Mouse (Mus musculus): ENCODE data around the gene Acadl. TPM values are rescaled to one million over a fixed set of nuclear protein-coding genes. Genes with fewer than 3 reads are reported as not detected.

Acadl gene
- polyA plus RNA-seq, 1 experiment from 2014 or later: 161 TPM

DNA sequence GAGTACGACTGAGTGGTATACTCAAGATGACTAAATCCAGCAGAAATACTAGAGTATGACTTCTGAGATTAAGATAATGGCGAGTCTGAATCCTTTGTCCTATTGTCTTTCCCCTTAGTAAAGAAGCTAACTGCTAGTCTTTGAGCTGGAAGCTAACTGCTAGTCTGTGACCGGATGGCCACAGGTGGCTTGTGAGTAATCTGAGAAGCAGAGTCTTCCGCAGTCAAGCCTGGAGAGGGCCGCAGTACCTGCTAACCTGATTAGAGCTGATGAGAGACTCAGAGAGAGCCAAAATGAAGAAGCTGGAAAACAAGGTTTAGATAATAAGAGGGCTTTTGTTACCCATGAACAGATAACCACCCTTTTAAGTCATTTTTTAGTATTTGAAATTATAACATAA is 58.4 kb downstream of the Acadl start:
- no peak overlapping the region for H3K27ac ChIP-seq (ENCODE audit: low read length)
- no peak overlapping the region for H3K4me2 ChIP-seq (replicated peaks; ENCODE audit: low read depth, low read length)
- WGBS: 60% methylated on average over 5 of the region's 5 CpGs
- peaks cover 3% of the 10 kb centered on the region; the same call in 1 of the 2 replicates for H3K9me3 ChIP-seq (ENCODE audit: low read length)
- no peaks in the 10 kb centered on the region for H3K27me3 ChIP-seq (ENCODE audit: insufficient read depth, low read length)
- no peak overlapping the region for H3K9ac ChIP-seq (replicated peaks; ENCODE audit: low read length)
- peaks cover under 1% of the 10 kb centered on the region; the same call in 1 of the 2 replicates for H3K4me1 ChIP-seq (ENCODE audit: insufficient read depth, low read length)
- no peak overlapping the region for H3K4me3 ChIP-seq (ENCODE audit: low read length)
- ATAC-seq (ENCODE audit: low FRiP score, low TSS enrichment): no peak
- peaks cover 7% of the 10 kb centered on the region; the same call in 1 of the 2 replicates for H3K36me3 ChIP-seq (ENCODE audit: insufficient read depth, low read length)

DNA sequence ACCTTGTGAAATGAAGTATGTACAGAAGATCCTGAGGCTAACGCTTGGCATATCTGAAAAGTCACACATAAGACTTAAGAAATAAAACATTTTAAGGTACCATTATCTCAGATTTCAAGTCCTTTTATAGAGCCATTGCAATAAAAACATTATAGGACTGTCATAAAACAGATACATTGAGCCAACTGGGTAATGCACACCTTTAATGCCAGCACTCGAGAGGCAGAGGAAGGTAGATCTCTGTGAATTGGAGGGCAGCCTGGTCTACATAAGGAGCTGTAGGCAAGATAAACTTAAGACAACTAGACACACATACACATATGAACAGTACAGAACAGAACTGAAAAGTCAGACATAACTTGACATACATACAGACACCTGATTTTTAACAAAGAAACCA is 65.1 kb downstream of the Acadl start:
- no peak overlapping the region for H3K9ac ChIP-seq (replicated peaks; ENCODE audit: low read length)
- H3K4me2 ChIP-seq (replicated peaks; ENCODE audit: low read depth, low read length): no peak overlapping the region
- no peaks in the 10 kb centered on the region for H3K9me3 ChIP-seq (ENCODE audit: low read length)
- peaks cover 15% of the 10 kb centered on the region; the same call in 1 of the 2 replicates for H3K36me3 ChIP-seq (ENCODE audit: insufficient read depth, low read length)
- H3K27me3 ChIP-seq (ENCODE audit: insufficient read depth, low read length): no peaks in the 10 kb centered on the region
- no peak overlapping the region for H3K4me3 ChIP-seq (ENCODE audit: low read length)
- no peak overlapping the region for H3K27ac ChIP-seq (ENCODE audit: low read length)
- ATAC-seq (ENCODE audit: low FRiP score, low TSS enrichment): no peak
- WGBS: 85% methylated on average over 2 of the region's 2 CpGs
- H3K4me1 ChIP-seq (ENCODE audit: insufficient read depth, low read length): no peaks in the 10 kb centered on the region

DNA sequence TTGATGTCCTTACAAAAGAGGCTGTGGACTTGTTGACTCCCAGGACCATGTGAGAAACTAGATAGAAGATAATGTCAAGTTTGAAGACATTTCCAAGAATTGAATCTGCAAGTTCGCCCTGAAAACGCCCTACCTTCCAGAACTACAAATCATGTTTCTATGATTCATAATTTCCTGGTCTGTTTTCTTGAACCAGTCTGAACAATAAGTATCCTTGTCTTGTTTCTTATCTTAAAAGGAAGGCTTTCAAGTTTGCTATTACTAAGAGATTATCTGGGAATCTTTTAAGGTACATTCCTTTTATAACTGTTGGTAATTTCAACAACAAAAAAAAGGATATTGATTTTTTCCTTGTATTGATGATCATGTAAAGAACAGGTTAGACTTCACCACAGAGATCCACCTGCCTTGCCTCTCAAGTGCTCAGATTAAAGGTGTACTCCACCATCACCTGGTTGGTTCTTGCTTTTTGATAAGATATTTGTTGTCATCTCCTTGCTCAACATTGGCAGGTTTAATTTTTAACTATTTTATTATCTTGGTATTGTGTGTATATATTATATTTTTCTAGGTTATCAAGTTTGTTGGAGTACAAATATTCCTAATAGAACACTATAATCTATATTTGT is 70.1 kb downstream of the Acadl start:
- H3K4me1 ChIP-seq (ENCODE audit: insufficient read depth, low read length): no peaks in the 10 kb centered on the region
- no peaks in the 10 kb centered on the region for H3K27me3 ChIP-seq (ENCODE audit: insufficient read depth, low read length)
- no peak overlapping the region for H3K4me3 ChIP-seq (ENCODE audit: low read length)
- H3K4me2 ChIP-seq (replicated peaks; ENCODE audit: low read depth, low read length): no peak overlapping the region
- no peak overlapping the region for H3K27ac ChIP-seq (ENCODE audit: low read length)
- H3K9me3 ChIP-seq (ENCODE audit: low read length): no peaks in the 10 kb centered on the region
- no peak for ATAC-seq (ENCODE audit: low FRiP score, low TSS enrichment)
- H3K9ac ChIP-seq (replicated peaks; ENCODE audit: low read length): no peak overlapping the region
- peaks cover 4% of the 10 kb centered on the region; the same call in 1 of the 2 replicates for H3K36me3 ChIP-seq (ENCODE audit: insufficient read depth, low read length)
- WGBS: 80% methylated on average over 2 of the region's 2 CpGs

DNA sequence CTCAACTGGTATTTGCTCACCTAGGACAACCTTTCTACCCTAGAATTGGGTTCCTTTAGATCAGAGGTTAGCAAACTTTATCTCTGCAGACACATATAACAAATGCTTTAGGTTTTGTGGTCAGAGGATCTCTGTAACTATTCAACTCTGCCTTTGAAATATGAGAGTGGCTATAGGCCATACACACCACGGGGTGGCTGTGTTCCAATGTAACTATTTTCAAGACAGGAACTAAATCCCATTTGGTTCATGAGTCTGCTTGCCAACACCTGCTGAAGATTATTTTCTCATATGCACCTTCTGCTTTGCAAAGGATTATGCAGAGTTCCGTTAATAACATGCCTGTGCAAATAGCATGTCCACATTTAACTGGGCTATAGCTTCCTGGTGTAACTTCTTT is 80.8 kb downstream of the Acadl start:
- Histone ChIP-seq H3K4me3 (ENCODE audit: low read length) (no peak overlapping the region), H3K4me1 (ENCODE audit: insufficient read depth, low read length) (no peaks in the 10 kb centered on the region)
- 53% methylated on average over 2 of the region's 2 CpGs for WGBS

DNA sequence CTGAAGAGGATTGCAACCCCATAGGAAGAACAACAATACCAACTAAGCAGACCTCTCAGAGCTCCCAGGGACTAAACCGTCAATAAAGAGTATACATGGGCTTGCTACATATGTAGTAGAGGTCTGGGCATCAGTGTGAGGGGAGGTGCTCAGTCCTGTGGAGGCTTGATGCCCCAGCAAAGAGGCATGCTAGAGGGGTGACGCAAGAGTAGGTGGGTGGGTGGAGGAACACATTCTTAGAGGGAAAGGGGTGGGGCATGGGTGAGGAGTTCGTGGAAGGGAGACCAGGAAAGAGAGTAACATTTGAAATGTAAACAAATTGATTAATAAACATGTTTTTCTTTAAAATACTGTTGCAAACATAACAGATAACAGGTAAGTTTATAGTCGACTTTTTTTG is 82.0 kb downstream of the Acadl start:
- 81% methylated on average over 4 of the region's 4 CpGs for WGBS
- H3K4me1 ChIP-seq (ENCODE audit: insufficient read depth, low read length): no peaks in the 10 kb centered on the region
- no peaks in the 10 kb centered on the region for H3K9me3 ChIP-seq (ENCODE audit: low read length)
- H3K4me3 ChIP-seq (ENCODE audit: low read length): no peak overlapping the region
- no peak overlapping the region for H3K9ac ChIP-seq (replicated peaks; ENCODE audit: low read length)
- no peak overlapping the region for H3K27ac ChIP-seq (ENCODE audit: low read length)
- no peak overlapping the region for H3K4me2 ChIP-seq (replicated peaks; ENCODE audit: low read depth, low read length)
- H3K27me3 ChIP-seq (ENCODE audit: insufficient read depth, low read length): no peaks in the 10 kb centered on the region
- H3K36me3 ChIP-seq (ENCODE audit: insufficient read depth, low read length): no peaks in the 10 kb centered on the region
- ATAC-seq (ENCODE audit: low FRiP score, low TSS enrichment): no peak

More for the DNA sequence above, 80.8 kb downstream of the Acadl start:
- Histone ChIP-seq H3K4me2 (replicated peaks; ENCODE audit: low read depth, low read length) (no peak overlapping the region), H3K27ac (ENCODE audit: low read length) (no peak overlapping the region), H3K36me3 (ENCODE audit: insufficient read depth, low read length) (no peaks in the 10 kb centered on the region), H3K27me3 (ENCODE audit: insufficient read depth, low read length) (no peaks in the 10 kb centered on the region), H3K9me3 (ENCODE audit: low read length) (no peaks in the 10 kb centered on the region), H3K9ac (replicated peaks; ENCODE audit: low read length) (no peak overlapping the region)
- ATAC-seq (ENCODE audit: low FRiP score, low TSS enrichment): no peak

Other genes with a start within 250 kb of the Acadl start
- 45.4 and 47.2 TPM in 2 replicates for gene Rpe, start 162.4 kb downstream of the Acadl start, polyA plus RNA-seq (2015; fragmentation: Nextera tagmentation; extraction: Ambion mirVana)
- gene Kansl1l, start 45.7 kb downstream of the Acadl start, polyA plus RNA-seq (2015; fragmentation: Nextera tagmentation; extraction: Ambion mirVana): 15.6 and 19.6 TPM in 2 replicates
- gene Myl1, start 82.1 kb upstream of the Acadl start, polyA plus RNA-seq (2015; fragmentation: Nextera tagmentation; extraction: Ambion mirVana): 27.2 and 28.1 TPM in 2 replicates
- gene Lancl1, start 175.6 kb upstream of the Acadl start, polyA plus RNA-seq (2015; fragmentation: Nextera tagmentation; extraction: Ambion mirVana): 82.8 and 90.8 TPM in 2 replicates